Mouse (Mus musculus): ENCODE results near the gene Usp12. TPM values are rescaled to one million over a fixed set of nuclear protein-coding genes. Genes with fewer than 3 reads are reported as not detected.
A peak's percentile ranks its signal among the peaks of the same experiment; 100 is the strongest.

Usp12 gene
- polyA plus RNA-seq, 1 experiment from 2014 or later = 9.6 TPM

GRCm38 (mm10) chr5:146770002-146770848 is 24.6 kb downstream of the Usp12 start:
- Histone ChIP-seq H3K27ac (ENCODE audit: low read depth, low read length) (no peak overlapping the region), H3K9me3 (replicated peaks; ENCODE audit: control insufficient read depth, low read length) (no peaks in the 10 kb centered on the region), H3K4me2 (ENCODE audit: low read length) (no peak overlapping the region), H3K36me3 (ENCODE audit: control insufficient read depth, insufficient read depth, low read length) (no peaks in the 10 kb centered on the region; the same call in 1 of the 2 replicates), H3K9ac (ENCODE audit: low read length) (no peak overlapping the region), H3K4me3 (ENCODE audit: low read depth, low read length) (no peak overlapping the region), H3K4me1 (ENCODE audit: control insufficient read depth, insufficient read depth, low read length) (no peaks in the 10 kb centered on the region), H3K27me3 (replicated peaks; ENCODE audit: control insufficient read depth, insufficient read depth, low read length) (no peaks in the 10 kb centered on the region)
- WGBS = 49% methylated on average over 15 of the region's 15 CpGs
- no peak for DNase-seq (ENCODE audit: low spot score)
- ATAC-seq = no peak

GRCm38 (mm10) chr5:146765791-146766190 is 29.0 kb downstream of the Usp12 start:
- Histone ChIP-seq H3K27me3 (replicated peaks; ENCODE audit: control insufficient read depth, insufficient read depth, low read length) (no peaks in the 10 kb centered on the region), H3K9ac (ENCODE audit: low read length) (no peak overlapping the region), H3K4me1 (ENCODE audit: control insufficient read depth, insufficient read depth, low read length) (no peaks in the 10 kb centered on the region), H3K27ac (ENCODE audit: low read depth, low read length) (no peak overlapping the region), H3K4me2 (ENCODE audit: low read length) (no peak overlapping the region), H3K36me3 (ENCODE audit: control insufficient read depth, insufficient read depth, low read length) (peaks cover 10% of the 10 kb centered on the region; the same call in 1 of the 2 replicates), H3K4me3 (ENCODE audit: low read depth, low read length) (no peak overlapping the region), H3K9me3 (replicated peaks; ENCODE audit: control insufficient read depth, low read length) (no peaks in the 10 kb centered on the region)
- ATAC-seq (no peak), DNase-seq (ENCODE audit: low spot score) (no peak)
- 92% methylated on average over 5 of the region's 5 CpGs for WGBS

DNA sequence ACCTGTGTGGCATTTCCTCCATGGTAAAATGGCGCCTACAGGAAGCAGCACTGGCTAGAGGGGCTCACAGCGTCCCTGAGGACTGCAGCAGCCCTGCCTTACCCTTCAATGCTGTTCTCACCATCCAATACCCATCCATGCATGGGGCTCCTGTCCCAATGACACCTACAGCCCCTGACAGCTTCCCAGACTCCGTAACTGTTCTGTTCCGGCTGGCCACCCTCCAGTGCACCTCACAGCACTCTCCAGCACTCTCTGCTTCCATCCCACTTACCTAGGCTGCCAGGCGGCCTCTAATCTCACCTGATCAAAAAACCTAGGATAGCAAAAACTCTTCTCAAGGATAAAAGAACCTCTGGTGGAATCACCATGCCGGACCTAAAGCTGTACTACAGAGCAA is 35.6 kb downstream of the Usp12 start:
- 82% methylated on average over 6 of the region's 6 CpGs for WGBS

GRCm38 (mm10) chr5:146757921-146758320 is 36.9 kb downstream of the Usp12 start:
- H3K27ac ChIP-seq (ENCODE audit: low read depth, low read length) = no peak overlapping the region
- no peaks in the 10 kb centered on the region for H3K27me3 ChIP-seq (replicated peaks; ENCODE audit: control insufficient read depth, insufficient read depth, low read length)
- H3K9ac ChIP-seq (ENCODE audit: low read length) = no peak overlapping the region
- H3K4me3 ChIP-seq (ENCODE audit: low read depth, low read length) = no peak overlapping the region
- peaks cover 23% of the 10 kb centered on the region for H3K36me3 ChIP-seq (ENCODE audit: control insufficient read depth, insufficient read depth, low read length)
- no peak for ATAC-seq
- no peaks in the 10 kb centered on the region for H3K9me3 ChIP-seq (replicated peaks; ENCODE audit: control insufficient read depth, low read length)
- DNase-seq (ENCODE audit: low spot score) = no peak
- no peak overlapping the region for H3K4me2 ChIP-seq (ENCODE audit: low read length)
- WGBS = 76% methylated on average over 6 of the region's 6 CpGs
- H3K4me1 ChIP-seq (ENCODE audit: control insufficient read depth, insufficient read depth, low read length) = no peaks in the 10 kb centered on the region

More for the DNA sequence above, 35.6 kb downstream of the Usp12 start:
- H3K27me3 ChIP-seq (replicated peaks; ENCODE audit: control insufficient read depth, insufficient read depth, low read length) = no peaks in the 10 kb centered on the region
- H3K4me1 ChIP-seq (ENCODE audit: control insufficient read depth, insufficient read depth, low read length) = no peaks in the 10 kb centered on the region
- H3K36me3 ChIP-seq (ENCODE audit: control insufficient read depth, insufficient read depth, low read length) = peaks cover 10% of the 10 kb centered on the region; the same call in 1 of the 2 replicates
- H3K9ac ChIP-seq (ENCODE audit: low read length) = no peak overlapping the region
- H3K9me3 ChIP-seq (replicated peaks; ENCODE audit: control insufficient read depth, low read length) = no peaks in the 10 kb centered on the region
- no peak overlapping the region for H3K4me2 ChIP-seq (ENCODE audit: low read length)
- no peak for DNase-seq (ENCODE audit: low spot score)
- no peak for ATAC-seq
- no peak overlapping the region for H3K27ac ChIP-seq (ENCODE audit: low read depth, low read length)
- no peak overlapping the region for H3K4me3 ChIP-seq (ENCODE audit: low read depth, low read length)

- Histone ChIP-seq H3K36me3 (ENCODE audit: control insufficient read depth, insufficient read depth, low read length) (peaks cover 24% of the 10 kb centered on the region), H3K27me3 (replicated peaks; ENCODE audit: control insufficient read depth, insufficient read depth, low read length) (no peaks in the 10 kb centered on the region), H3K27ac (ENCODE audit: low read depth, low read length) (no peak overlapping the region), H3K4me1 (ENCODE audit: control insufficient read depth, insufficient read depth, low read length) (no peaks in the 10 kb centered on the region), H3K9me3 (replicated peaks; ENCODE audit: control insufficient read depth, low read length) (no peaks in the 10 kb centered on the region), H3K9ac (ENCODE audit: low read length) (no peak overlapping the region), H3K4me2 (ENCODE audit: low read length) (no peak overlapping the region), H3K4me3 (ENCODE audit: low read depth, low read length) (no peak overlapping the region)
- 92% methylated on average over 5 of the region's 5 CpGs for WGBS
- DNase-seq (ENCODE audit: low spot score) (no peak), ATAC-seq (no peak)
Measured at GRCm38 (mm10) chr5:146757316-146757715, 37.5 kb downstream of the Usp12 start.

- H3K36me3 ChIP-seq (ENCODE audit: control insufficient read depth, insufficient read depth, low read length) = peaks cover 40% of the 10 kb centered on the region
- H3K4me3 ChIP-seq (ENCODE audit: low read depth, low read length) = no peak overlapping the region
- H3K27ac ChIP-seq (ENCODE audit: low read depth, low read length) = no peak overlapping the region
- WGBS = 94% methylated on average over 8 of the region's 8 CpGs
- H3K9me3 ChIP-seq (replicated peaks; ENCODE audit: control insufficient read depth, low read length) = no peaks in the 10 kb centered on the region
- H3K27me3 ChIP-seq (replicated peaks; ENCODE audit: control insufficient read depth, insufficient read depth, low read length) = no peaks in the 10 kb centered on the region
- DNase-seq (ENCODE audit: low spot score) (no peak), ATAC-seq (no peak)
- H3K9ac ChIP-seq (ENCODE audit: low read length) = no peak overlapping the region
- H3K4me2 ChIP-seq (ENCODE audit: low read length) = no peak overlapping the region
- no peaks in the 10 kb centered on the region for H3K4me1 ChIP-seq (ENCODE audit: control insufficient read depth, insufficient read depth, low read length)
Measured at GRCm38 (mm10) chr5:146753181-146753580, 41.6 kb downstream of the Usp12 start.

- H3K36me3 ChIP-seq (ENCODE audit: control insufficient read depth, insufficient read depth, low read length) = peaks cover 40% of the 10 kb centered on the region
- H3K4me1 ChIP-seq (ENCODE audit: control insufficient read depth, insufficient read depth, low read length) = no peaks in the 10 kb centered on the region
- H3K27me3 ChIP-seq (replicated peaks; ENCODE audit: control insufficient read depth, insufficient read depth, low read length) = no peaks in the 10 kb centered on the region
- no peak overlapping the region for H3K27ac ChIP-seq (ENCODE audit: low read depth, low read length)
- H3K9ac ChIP-seq (ENCODE audit: low read length) = no peak overlapping the region
- H3K4me2 ChIP-seq (ENCODE audit: low read length) = no peak overlapping the region
- DNase-seq (ENCODE audit: low spot score) (no peak), ATAC-seq (no peak)
- WGBS = 91% methylated on average over 7 of the region's 7 CpGs
- H3K4me3 ChIP-seq (ENCODE audit: low read depth, low read length) = no peak overlapping the region
- H3K9me3 ChIP-seq (replicated peaks; ENCODE audit: control insufficient read depth, low read length) = no peaks in the 10 kb centered on the region
Measured at GRCm38 (mm10) chr5:146750958-146751357, 43.8 kb downstream of the Usp12 start.

DNA sequence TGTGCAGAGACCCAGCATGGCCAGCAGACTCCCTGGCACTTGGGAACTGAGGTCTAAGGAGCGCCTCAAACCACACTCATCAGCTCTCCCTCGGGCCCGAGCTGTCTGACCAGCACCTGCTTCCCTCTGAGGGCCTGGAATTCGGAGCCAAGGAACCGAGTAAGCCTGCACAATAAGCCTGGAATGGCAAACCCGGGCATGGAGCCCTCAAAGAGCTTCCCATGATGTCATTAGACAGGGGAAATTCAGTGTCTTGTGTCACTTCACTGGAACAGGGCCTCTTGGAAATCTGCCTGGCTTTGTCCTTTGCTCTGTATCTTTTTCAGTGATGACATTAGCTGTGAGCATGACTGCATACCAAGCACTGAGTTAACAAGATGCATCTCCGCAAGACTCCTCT is 44.5 kb downstream of the Usp12 start:
- Histone ChIP-seq H3K4me3 (ENCODE audit: low read depth, low read length) (no peak overlapping the region), H3K36me3 (ENCODE audit: control insufficient read depth, insufficient read depth, low read length) (peaks cover 40% of the 10 kb centered on the region), H3K9ac (ENCODE audit: low read length) (no peak overlapping the region), H3K4me2 (ENCODE audit: low read length) (no peak overlapping the region), H3K27me3 (replicated peaks; ENCODE audit: control insufficient read depth, insufficient read depth, low read length) (no peaks in the 10 kb centered on the region), H3K4me1 (ENCODE audit: control insufficient read depth, insufficient read depth, low read length) (no peaks in the 10 kb centered on the region), H3K9me3 (replicated peaks; ENCODE audit: control insufficient read depth, low read length) (no peaks in the 10 kb centered on the region), H3K27ac (ENCODE audit: low read depth, low read length) (0 out of 2 replicates have a peak overlapping the region, but pooled peaks have one; percentile 9)
- WGBS = 74% methylated on average over 7 of the region's 7 CpGs
- ATAC-seq (0 out of 2 replicates have a peak, but pooled peaks have one; percentile 40), DNase-seq (ENCODE audit: low spot score) (peak; percentile 31)

GRCm38 (mm10) chr5:146749857-146750256 is 44.9 kb downstream of the Usp12 start:
- H3K36me3 ChIP-seq (ENCODE audit: control insufficient read depth, insufficient read depth, low read length) = peaks cover 40% of the 10 kb centered on the region
- no peak for ATAC-seq

More at GRCm38 (mm10) chr5:146749857-146750256, 44.9 kb downstream of the Usp12 start:
- Histone ChIP-seq H3K9me3 (replicated peaks; ENCODE audit: control insufficient read depth, low read length) (no peaks in the 10 kb centered on the region), H3K4me2 (ENCODE audit: low read length) (no peak overlapping the region), H3K4me1 (ENCODE audit: control insufficient read depth, insufficient read depth, low read length) (no peaks in the 10 kb centered on the region), H3K27ac (ENCODE audit: low read depth, low read length) (0 out of 2 replicates have a peak overlapping the region, but pooled peaks have one; percentile 9), H3K27me3 (replicated peaks; ENCODE audit: control insufficient read depth, insufficient read depth, low read length) (no peaks in the 10 kb centered on the region), H3K9ac (ENCODE audit: low read length) (no peak overlapping the region), H3K4me3 (ENCODE audit: low read depth, low read length) (no peak overlapping the region)
- 89% methylated on average over 5 of the region's 5 CpGs for WGBS
- DNase-seq (ENCODE audit: low spot score) = no peak

Measured in forebrain, embryonic 14.5 days (tissue).